Mouse (Mus musculus) frontal cortex, postnatal 14 days (tissue): ENCODE data around the gene 1700025C18Rik.

ENCODE experiments used
- DNase-seq, 2 experiments: peaks; one replicate each; pipeline ENCODE4 v3.0.0; 2022; ENCODE audit warnings: low spot score in 2 of 2

The 1700025C18Rik gene

GRCm38 (mm10) chr2:165078045-165078444 lies 12.5 kb downstream of the 1700025C18Rik start:
- no peak for DNase-seq

- no peak for DNase-seq
These were observed 13.5 kb downstream of the 1700025C18Rik start for GRCm38 (mm10) chr2:165077055-165077454.

GRCm38 (mm10) chr2:165074937-165075336 lies 15.6 kb downstream of the 1700025C18Rik start:
- peak; percentile 67 to 87 for DNase-seq

- no peak for DNase-seq
These were observed 16.3 kb downstream of the 1700025C18Rik start for GRCm38 (mm10) chr2:165074081-165074884.

DNA sequence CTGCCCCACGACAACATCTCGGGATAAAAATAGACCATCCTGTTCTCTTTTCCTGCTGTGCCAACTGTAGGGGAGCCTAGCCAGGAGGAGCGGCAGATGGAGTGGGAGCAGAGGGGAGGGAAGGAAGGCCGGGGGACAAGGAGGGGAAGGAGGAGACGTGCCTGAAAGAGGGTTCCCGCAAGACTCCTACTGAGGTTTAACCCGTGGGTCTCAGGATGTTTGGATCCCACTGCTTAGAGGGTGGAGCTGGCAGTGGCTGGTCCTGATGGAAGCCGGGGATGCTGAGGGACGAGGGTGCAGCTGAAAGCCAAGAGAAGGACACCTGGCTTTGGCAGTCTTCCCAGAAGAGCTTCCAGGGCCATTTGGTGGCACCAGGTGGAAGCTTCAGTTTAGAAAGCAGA lies 17.2 kb downstream of the 1700025C18Rik start:
- DNase-seq = no peak

DNA sequence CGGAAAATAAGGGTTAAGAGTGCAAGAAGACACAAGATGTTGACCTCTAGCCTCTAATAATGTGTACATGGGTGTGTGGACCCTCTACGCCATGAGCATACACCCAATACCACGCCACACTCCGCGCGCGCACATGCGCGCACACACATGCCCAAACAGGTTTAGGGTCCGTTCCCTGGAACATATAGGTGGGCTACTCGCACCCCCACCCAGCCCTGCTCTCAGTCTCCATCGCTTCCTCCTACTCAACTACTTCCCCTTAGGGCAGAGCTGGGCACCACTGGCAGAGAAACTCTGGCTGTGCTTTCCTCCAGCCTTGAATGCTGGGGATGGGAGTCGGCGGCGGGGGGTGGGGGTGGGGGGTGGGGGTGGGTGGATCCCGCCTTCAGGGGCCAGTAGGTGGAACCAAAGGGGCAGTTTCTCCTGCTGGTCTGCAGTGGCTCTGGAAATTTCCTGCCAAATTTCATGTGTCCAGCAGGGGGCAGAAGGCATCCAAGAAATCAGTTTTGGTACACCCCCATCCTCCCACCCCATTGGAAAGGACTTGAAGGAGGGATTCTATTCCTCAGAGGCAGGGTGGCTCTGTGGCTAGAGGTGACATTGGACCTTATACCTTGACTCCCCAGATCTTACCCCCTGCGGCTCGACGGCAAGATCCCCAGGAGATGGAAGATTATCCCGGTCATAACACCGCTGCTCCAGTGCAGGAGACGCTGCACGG lies 20.3 kb downstream of the 1700025C18Rik start:
- peak; percentile 57 to 66 for DNase-seq

GRCm38 (mm10) chr2:165068806-165069205 lies 21.7 kb downstream of the 1700025C18Rik start:
- DNase-seq = no peak

DNA sequence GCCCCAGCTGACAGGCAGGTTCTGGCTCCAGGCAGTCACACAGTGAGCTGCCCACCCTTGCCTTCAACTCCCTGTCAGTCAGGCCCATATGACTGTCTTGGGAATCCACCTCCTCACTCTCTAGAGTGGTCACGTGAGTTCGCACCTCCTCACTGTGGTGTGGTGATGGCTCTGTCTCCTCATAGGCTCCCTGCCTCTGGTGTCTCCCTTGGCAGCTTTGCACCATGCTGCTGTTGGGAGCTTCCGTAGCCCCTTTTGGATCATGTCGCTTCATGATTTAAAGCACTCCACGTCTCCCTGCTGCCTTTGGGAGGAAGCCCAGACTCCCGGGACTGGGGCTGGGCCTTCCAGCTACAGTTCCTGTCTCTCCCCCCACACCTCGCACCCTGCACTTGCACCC lies 26.1 kb downstream of the 1700025C18Rik start:
- peak; percentile 58 to 78 for DNase-seq

GRCm38 (mm10) chr2:165061638-165062433 lies 28.7 kb downstream of the 1700025C18Rik start:
- DNase-seq = no peak

- DNase-seq = no peak
These were observed 30.6 kb downstream of the 1700025C18Rik start for GRCm38 (mm10) chr2:165059961-165060360.

DNA sequence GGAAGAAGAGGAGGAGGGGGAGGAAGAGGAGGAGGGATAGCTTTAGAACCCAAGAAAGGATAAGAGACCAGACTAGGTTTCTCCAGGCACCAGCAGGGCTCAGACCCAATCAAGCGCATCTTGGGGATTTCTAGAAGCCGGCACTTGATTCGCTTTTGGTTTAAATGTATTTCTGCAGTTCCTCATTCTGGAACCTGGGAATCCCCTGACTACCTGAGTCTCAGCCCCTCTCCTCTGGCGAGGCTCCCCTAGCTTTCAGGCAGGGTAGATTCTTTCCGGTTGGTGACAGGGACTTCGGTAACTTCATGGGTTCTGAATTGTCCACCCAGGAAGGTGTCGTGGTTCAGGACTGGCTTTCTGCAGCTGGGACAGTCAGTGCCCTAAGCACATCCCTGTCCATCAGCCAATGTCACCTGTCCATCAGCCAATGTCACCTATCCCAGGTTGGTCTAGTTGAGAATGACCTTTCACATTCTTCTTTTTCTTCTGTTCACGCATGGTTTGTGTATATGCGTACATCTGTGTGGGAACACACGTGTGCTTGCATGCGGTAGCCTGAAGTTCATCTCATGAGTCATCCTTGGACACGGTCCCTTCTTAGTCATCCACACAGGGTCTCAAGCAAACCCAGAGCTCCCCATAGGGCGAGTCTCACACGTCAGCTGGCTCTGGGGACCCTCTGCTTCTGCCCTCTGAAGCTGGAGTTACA lies 34.0 kb downstream of the 1700025C18Rik start:
- no peak for DNase-seq

- no peak for DNase-seq
These were observed 34.6 kb downstream of the 1700025C18Rik start for GRCm38 (mm10) chr2:165055905-165056304.

DNA sequence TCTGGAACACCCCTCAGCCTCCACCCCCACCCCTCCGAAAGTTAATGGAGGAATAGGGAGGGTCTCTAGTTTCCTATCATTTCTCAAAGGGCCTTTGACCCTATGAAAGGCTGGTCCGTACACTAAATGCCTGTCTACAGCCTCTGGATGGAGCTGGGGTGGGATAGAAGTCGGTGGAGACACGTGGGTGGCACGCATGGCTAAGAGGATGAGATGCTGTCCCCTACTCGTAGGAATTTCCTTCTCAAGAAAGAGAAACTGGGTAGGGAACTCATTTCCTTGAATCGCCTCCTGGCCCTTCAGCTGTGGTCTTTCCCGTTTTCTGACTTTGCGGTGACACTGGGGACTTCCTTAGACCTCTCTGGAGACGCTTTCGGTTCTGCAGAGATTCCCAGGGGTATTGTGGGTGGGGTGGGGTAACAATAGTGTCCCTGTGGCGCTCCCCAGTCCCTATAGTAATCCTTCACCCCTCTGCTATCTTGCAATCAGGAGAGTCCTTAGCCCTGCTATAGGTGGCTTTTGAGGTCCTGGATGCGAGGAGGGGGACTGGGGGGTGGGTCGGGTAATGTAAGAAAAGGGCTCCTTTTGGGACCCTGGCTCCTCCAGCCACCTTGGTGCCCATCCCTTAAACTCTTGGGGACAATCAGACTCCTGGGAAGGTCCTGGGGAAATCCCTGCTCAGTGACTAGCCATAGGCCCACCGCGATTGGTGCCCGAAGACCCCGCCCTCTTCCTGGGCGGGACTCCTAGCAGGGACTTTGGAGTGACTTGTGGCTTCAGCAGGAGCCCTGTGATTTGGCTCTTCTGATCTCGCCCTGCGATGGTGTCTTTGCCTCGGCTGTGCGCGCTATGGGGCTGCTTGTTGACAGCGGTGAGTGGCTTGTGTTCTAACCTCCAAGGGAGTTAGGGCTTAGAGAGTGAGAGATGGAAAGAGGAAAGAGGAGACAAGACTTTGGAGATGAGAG lies 35.4 kb downstream of the 1700025C18Rik start, which contains the start of gene Cd40:
TSS of gene Cd40 (plus strand) at position 740 of the 965 bp plus-strand sequence.
- no peak for DNase-seq

DNA sequence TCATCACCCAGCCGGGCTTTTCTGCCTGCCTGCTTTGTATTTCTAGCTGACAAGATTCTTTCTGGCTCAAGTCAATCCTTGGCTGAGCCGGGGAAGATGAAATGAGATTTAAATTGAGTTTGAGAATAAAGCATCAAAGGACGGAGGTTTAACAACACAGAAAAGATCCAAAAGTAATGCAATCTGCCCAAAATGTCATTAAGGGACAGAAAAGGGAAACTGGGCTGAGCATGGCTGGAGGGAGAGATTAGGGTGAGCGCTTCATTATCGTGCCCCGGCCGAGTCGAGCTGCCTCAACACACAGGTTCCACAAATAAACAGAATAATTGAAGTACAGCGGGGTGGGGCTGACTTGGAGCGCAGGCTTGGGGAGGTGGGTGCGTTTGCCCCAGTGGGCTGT lies 39.0 kb downstream of the 1700025C18Rik start:
- no peak for DNase-seq

DNA sequence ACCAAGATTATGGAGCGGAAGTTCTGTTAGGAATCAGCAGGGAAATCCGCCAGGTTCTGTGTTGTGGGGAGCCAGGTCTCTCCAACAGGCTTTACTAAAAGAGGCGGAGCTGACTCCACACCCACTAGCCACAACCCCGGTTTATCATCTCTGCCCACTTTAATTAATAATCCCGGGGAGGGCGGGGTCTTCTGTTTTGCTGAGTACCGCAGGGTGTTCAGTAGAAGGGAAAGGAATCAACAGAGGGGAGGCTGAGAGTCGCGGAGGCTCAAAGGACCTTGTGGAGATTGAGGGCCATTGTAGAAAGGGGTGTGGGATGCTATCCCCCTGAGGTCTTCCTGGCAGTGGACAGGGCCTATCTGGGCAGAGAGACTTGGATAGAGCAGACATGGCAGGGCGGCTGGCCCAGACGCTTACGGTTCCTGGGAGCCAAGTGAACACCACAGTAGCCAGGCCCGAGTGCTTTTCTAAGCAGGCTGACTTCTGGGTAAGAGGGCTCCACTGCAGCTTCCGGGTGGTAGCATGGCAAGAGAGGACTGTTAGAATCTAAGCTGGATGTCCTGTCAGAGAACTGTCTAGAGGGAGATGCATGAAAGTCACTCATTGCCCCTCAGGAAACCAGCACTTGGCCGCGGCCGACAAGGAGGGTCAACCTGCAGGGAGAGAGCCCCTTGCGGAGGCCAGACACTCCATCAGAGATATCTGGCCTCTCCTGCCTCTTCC lies 39.6 kb downstream of the 1700025C18Rik start:
- no peak for DNase-seq

- no peak for DNase-seq
These were observed 41.5 kb downstream of the 1700025C18Rik start for GRCm38 (mm10) chr2:165049044-165049443.

- no peak for DNase-seq
These were observed 46.8 kb downstream of the 1700025C18Rik start for GRCm38 (mm10) chr2:165043729-165044128.

GRCm38 (mm10) chr2:165043090-165043636 lies 47.4 kb downstream of the 1700025C18Rik start:
- DNase-seq = no peak

DNA sequence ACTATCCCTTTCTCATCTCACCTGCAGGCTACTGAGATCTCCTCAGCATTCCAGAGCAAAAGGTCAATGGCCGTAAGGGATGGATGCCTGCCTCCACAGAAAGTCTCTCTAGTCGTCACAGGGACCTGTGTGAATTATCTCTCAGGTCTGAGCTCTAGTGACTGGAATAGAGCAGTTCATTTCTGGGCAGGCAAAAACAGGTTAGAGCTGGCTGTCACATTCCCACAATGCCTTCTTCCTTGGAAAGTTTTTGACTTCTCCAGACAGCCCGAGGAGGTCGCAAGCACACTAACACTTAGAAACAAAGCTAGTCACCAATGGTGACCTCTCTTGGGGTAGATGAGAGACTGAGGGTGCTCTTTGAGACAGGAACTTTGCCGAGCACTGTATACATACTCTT lies 48.4 kb downstream of the 1700025C18Rik start:
- no peak for DNase-seq
